Mouse (Mus musculus): ENCODE results near the gene Cdh13.

DNA sequence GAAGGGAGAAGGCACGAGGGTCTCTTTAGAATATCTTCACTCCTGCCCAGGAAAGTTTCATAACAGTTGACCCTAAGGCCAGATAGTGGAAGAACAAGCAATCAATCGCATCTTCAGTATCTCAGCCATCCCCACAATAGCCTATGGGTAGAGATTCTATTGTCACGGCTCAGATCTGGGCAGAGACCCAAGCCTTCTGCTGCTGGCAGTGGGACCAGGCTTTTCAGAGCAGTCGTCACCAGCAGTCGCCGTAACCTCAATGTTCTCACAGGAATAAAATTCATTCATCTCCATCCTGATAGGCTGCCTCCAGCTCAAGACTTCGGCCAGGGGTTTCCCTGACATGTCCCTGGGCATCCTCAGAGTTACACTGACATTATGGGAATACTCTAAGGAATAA, 751.6 kb downstream of the Cdh13 start:
- TF ChIP-seq CTCF (IDR thresholded peaks at IDR 0.05; ENCODE audit: borderline replicate concordance, insufficient read depth, low read depth, low read length) (no peak), POLR2A (IDR thresholded peaks at IDR 0.05; ENCODE audit: borderline replicate concordance, insufficient read depth, low read length) (no peak)
